Mouse (Mus musculus) adrenal gland, postnatal 25 days (tissue): ENCODE results near the gene Usp32. TPM values are rescaled to one million over a fixed set of nuclear protein-coding genes. Genes with fewer than 3 reads are reported as not detected.

Experiments used
- DNase-seq: peaks from one replicate; pipeline ENCODE4 v3.0.0; 2021; ENCODE audit warnings: mixed read lengths
- total RNA-seq: library from RNA; stranded (reverse); gene quantifications from 2 replicates; pipeline ENCODE4 v1.2.3, GENCODE M21; 2021

Gene Usp32
- total RNA-seq, 1 experiment from 2014 or later, result 44.9 TPM

- peak; percentile 29 for DNase-seq
Measured at GRCm38 (mm10) chr11:84978113-84978512, 161.8 kb downstream of the Usp32 start.

DNA sequence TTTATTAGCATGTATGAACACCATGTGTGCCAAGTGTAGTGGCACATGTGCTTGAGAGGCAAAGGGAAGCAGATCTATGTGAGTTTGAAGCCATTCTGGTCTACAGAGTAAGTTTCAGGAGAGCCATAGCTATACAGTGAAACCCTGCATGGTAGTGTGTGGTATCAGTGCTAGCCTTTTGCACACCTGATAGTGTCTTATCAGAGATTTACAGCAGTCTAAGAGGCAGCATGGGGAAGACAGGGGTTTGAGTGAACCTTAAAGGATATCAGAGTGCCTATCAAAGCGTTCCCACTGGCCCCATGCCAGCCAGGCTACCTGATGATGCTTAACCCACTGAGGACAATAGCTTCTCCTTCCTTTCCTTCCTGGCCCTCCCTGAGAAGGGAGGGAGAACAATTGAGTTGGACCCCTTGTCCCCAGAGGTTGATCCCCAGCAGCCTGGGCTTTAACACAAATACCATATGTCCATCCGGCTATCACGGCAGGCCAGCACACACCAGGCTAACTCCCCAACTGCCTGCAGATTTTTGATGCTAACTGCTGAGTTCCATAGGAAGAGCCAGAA is 162.5 kb downstream of the Usp32 start:
- DNase-seq, result no peak

DNA sequence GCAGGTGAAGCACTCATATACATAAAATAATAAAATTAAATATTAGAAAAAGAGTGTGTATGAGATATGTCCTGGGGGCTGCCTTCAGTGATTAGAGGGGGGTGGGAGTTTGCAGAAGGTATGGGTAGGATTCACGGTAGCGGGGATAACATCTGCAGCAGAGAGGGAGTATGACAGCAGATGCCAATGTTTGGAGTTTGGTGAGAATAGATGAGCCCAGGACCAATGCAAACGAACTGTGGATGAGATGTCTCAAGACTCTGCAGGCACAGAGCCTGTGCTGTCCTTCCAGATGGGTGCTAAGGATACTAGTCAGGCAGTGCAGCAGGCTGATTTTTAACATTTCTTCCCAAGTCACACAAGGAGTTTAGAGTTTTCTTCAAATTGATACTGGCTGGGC is 163.3 kb downstream of the Usp32 start:
- DNase-seq, result no peak

DNA sequence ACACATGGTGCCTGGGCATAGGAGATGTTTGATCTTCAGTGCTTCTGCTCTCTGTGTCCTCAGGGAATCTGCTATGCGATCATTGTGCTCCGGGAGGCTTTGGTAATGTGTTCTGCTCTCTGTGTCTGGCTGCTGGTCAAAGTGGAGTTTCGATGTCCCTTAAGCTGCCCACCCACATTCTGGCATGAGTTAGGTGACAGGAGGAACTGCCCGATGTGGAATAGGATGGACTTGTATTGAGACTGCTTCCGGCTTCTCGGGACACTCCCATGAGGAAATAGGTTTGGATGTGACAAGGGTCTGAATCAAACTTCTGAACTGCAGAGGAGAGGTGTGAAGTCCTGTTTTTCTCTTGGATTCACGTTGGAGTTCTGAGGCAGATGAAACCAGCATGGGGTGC is 165.4 kb downstream of the Usp32 start:
- DNase-seq, result no peak

GRCm38 (mm10) chr11:84973661-84974060 is 166.3 kb downstream of the Usp32 start:
- no peak for DNase-seq

DNA sequence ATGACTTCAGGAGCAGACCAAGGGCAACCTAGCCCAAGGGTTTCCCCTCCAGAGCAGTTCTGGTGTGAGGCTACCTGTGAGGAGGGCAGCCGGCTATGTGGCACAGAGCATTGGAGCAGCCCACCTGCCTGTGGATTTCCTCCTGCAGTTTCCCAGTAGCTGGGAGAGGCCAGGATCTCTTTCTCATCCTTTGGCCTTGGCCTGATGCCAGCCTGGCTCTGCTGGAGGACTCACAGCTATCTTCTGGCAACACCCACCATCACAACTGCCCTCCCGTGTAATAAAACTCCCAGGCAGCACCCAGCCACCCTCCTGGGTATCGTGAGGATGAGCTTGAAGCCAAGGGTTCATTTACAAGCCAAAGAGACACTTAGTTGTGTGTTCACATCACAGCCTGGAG is 167.9 kb downstream of the Usp32 start:
- peak; percentile 87 for DNase-seq

DNA sequence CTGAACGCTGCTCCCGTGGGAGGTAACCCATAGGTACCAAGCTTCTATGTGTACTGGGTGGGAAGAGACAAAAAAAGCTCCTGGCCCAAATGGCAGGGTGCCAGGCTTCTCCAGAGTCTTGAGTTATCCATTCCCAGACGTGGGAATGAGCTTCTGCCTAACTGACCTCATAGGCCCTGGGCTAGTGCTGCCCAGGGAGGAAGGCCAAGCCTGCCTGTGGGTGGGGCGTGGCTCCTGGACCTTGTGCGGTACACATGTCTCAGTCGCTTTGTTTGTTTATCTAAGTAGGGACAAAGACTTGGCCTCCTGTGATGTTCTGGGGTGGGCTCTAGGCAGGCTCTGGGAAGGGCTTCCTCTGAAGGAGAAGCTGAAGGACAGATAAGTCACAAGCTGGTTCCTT is 171.2 kb downstream of the Usp32 start:
- DNase-seq, result no peak

DNA sequence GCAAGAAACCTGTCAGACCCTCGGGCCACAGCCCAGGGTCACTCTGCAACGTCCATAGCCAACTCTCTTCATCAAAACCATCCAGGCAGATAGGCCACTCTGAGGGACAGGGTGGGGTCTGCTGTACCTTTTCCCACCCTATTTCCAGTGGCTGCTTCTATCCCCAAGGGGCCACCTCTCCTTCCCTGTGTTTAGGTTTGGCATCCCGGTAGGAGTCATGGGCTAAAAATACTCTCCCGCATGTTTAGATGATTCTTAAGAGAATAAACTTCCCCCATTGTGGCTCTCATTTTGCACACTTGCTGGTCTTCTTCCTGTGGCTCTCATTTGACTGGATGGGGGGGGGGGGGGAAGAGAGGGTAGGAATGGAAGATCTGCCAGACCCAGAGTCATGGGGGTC is 171.7 kb downstream of the Usp32 start:
- DNase-seq, result no peak

DNA sequence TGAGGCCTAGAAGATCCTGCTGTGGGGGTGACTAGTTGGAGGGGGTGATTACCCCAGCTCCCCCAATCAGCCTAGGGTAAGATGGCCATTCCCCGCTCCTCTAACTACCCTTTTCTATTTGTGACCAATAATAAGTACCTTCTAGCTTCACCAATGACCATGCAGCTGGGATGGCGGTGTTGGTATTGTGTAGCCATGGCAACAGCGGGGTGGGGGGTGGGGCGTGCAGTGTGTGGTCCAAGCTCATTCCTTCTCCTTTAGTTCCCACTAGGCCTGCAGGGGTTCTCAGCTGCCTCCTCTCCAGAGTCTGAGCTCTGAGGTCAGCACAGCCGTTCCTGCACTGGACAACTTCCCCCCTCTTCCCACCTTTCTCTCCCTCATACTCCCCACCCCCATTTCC is 172.8 kb downstream of the Usp32 start:
- no peak for DNase-seq

DNA sequence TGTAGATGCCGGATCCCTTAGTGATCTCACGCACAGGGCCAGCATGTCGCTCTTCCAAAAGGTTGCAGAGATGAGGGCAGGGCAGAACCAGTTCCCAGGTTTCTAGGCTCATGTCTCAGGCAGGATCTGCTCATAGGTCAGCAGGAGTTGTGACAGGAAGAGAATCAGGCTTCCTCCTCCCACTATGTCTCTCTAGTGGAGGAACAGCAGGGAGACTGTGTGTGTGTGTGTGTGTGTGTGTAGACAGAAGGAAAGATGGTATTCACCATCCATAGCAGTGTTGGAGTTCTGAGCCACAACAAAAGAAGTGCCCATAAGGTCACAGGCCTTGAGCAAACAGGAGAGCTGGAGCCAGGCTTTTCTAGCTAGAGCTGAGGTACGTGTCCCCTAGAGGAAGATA is 173.3 kb downstream of the Usp32 start:
- DNase-seq, result no peak

- DNase-seq, result no peak
Measured at GRCm38 (mm10) chr11:84963556-84963955, 176.4 kb downstream of the Usp32 start.

DNA sequence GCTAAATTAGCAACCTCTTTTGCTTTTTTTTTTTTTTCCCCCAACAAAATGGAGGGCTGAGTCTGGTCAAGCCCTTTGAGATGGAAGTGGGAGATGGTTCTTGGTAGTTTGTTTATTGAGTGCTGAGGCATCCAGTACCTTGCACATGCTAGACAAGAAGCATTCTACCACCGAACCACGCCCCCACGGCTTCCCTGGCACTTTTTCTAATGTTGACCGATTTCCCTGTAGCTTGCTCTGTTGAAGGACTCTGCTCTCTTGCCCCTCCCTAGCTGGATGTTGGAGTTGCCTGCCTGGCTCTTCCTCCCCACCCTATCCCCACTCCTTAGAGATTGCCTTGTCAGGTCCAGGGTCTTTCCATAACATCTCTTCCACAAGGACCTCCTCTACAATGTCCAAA is 177.4 kb downstream of the Usp32 start:
- no peak for DNase-seq

DNA sequence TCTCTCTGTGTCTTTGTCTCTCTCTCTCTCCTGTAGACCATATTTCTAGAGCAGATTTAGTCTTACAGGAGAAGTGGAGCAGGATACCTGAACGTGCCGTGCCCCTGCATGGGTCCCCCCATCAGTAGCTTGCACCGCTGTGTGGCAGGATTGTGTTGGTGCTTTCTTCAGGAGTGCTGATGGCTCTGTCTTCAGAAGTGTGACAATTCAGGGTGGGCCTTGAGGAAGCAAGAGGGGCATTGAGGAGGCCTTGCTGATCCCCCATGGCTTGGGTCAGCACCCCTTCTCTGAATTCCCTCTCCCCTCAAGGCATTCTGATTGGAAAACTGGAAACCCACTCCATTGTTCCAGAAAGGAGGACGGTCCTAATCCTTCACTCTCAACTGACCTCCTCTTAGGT is 178.4 kb downstream of the Usp32 start:
- no peak for DNase-seq

GRCm38 (mm10) chr11:84960780-84961179 is 179.2 kb downstream of the Usp32 start:
- no peak for DNase-seq

DNA sequence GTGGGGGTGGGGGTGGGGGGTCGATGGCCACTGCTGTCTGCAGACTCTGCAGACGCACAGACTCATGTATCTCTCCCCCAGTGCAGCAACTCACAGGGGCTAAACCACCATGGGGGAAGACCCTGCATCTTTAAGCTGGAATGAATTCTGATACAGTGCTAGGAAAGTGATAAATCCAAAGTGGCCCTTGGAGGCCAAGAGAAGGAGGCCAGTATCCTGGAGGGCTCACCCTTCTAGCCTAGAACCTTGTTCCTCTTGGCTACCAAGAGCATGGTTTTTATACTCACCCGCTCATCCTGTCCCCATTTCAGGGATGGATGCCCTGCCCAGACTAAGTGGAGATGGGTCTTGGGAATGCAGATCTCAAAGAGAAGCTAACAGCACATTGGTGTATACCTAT is 179.7 kb downstream of the Usp32 start:
- DNase-seq, result no peak

GRCm38 (mm10) chr11:84959701-84960181 is 180.2 kb downstream of the Usp32 start:
- DNase-seq, result peak; percentile 19

GRCm38 (mm10) chr11:84959181-84959580 is 180.8 kb downstream of the Usp32 start:
- DNase-seq, result no peak

DNA sequence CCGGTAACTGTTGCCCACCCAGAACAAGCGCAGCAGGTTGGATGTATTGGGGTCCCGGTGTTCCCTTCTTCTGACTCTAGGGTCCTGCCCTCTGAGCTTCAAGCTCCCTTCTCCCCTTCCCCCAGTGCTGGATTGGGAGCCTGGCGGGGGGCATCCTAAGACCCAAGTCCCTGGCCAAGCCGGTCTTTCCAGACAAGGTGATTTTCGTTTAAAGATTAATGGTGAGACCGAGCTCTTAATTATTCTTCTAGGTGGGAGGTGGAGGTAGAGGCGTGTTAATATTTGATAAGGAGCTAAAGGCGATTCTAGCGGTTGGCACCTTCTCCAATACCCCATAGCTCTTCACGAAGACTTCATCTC is 181.7 kb downstream of the Usp32 start:
- DNase-seq, result no peak

GRCm38 (mm10) chr11:84957591-84958270 is 182.2 kb downstream of the Usp32 start, which contains the start of gene Car4:
Car4 (plus strand) TSS chr11:84957786.
- DNase-seq, result peak; percentile 10

DNA sequence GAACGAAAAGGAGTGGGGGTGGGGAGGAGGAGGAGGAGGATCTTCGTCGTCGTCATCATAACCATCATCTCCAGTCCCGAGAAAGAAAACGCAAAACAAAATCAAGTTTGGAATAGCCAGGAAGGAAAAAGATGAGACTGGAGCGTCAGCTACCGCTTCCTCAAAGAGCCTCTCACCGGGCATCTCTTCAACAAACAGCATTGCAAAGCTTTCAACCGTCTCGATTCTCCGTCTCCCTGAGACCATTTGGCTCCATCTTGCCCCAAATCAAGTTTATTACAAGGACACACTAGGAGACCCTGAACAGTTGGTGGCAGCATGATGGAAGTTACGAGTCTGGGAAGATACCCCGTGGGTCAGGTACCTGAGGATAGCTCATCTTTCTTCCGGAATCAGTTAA is 182.8 kb downstream of the Usp32 start:
- DNase-seq, result no peak

DNA sequence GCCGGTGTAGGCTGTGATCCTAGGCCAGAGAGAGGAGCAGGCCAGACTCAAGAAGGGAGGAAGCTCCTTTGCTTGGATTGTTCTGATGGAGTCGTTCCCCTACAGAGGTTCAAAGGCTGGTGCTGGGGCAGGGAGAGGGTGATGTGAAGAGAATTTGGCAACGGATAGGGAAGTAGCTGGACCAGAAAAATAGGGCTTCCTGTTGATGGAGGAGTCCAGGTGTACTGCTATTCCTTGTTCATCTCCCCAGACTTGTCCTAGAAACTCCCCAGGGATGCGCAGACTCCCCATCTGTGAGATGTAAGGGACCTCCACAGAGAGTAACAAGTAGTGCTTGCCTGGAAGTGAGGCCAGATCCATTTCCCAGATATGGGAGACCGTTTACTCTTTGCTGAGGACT is 183.6 kb downstream of the Usp32 start:
- DNase-seq, result no peak

DNA sequence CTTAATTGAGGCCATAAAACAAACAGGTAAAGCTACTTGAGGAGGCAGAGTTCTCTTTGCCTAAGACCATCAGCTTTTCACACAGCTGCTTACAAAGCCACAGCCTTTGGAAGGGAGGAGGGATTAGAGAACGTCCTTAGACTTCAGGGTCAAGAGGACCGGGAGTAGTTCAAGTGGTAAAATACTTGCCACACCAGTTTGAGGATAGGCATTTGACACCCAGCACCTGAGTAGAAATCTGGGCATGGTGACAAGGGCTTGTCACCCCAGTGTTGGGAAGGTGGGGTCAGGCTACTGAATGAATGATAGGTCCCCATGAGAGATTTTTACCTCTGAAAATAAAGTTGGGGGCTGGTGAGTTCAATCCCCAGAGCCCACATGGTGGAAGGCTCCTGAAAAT is 187.3 kb downstream of the Usp32 start:
- no peak for DNase-seq

DNA sequence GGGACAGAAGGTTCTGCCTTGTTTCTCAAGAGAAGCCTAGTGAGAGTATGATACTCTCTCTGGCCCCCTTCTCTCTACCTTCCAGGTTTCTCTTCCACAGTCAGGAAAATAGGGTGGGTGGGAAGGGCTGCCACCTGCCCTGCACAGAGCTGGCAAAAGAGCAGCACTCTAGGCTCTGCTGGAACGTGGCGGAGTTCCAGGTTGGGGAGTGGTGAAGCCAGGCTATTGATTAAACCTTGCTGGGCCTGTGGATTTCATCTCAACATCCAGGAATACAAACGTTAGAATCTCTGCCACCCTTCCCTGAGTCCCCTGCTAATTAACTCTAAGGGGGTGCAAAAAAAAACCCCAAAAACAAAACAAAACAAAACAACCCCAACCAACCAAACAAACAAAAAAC is 191.4 kb downstream of the Usp32 start:
- DNase-seq, result no peak

DNA sequence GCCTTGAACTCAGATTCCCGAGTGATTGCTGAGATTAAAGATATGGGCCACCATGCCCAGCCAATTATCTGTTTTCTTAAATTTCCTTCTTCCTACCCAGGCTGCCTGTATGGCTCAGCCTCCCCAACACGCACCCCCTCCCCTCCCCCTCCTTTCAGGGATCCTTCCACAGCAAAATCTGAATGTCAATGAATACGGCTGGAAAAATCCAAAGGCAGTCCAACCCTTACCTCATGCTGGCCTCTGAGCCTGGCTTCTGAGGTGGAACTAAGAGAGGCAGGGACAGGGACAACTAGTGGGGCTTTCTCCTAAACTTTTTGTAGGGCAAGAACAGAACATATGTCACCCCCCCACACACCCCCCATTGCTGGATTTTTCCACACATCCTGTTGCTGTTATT is 191.8 kb downstream of the Usp32 start:
- no peak for DNase-seq
